Mouse (Mus musculus) C2C12 (cell line): ENCODE data around the gene Erp44. TPM values are rescaled to one million over a fixed set of nuclear protein-coding genes. Genes with fewer than 3 reads are reported as not detected.

Experiments used
- H3K27me3 ChIP-seq: one replicate; pipeline ENCODE4 v1.6.1; 2011; ENCODE audit not compliant: control insufficient read depth, insufficient read depth, insufficient read length
- H3K36me3 ChIP-seq: one replicate; pipeline ENCODE4 v1.6.1; 2011; ENCODE audit not compliant: control insufficient read depth, insufficient read depth
- H3K4me3 ChIP-seq: one replicate; pipeline ENCODE4 v1.5.1; 2011; ENCODE audit warnings: mild to moderate bottlenecking, control low read depth; ENCODE audit not compliant: poor library complexity, insufficient read depth, severe bottlenecking
- H3K79me2 ChIP-seq: one replicate; pipeline ENCODE4 v1.6.1; 2011; ENCODE audit not compliant: control insufficient read depth, insufficient read depth
- H3K79me3 ChIP-seq: one replicate; pipeline ENCODE4 v1.6.1; 2011; ENCODE audit warnings: low read depth, control low read depth
- H3ac ChIP-seq: one replicate; pipeline ENCODE3; 2011; ENCODE audit warnings: low read depth; ENCODE audit not compliant: control insufficient read depth, insufficient read length
- CEBPB ChIP-seq: IDR thresholded peaks from one replicate; pipeline ENCODE4 v1.6.1; 2011; ENCODE audit warnings: low read depth, mild to moderate bottlenecking, control low read depth, moderate library complexity
- CTCF ChIP-seq: IDR thresholded peaks from one replicate; pipeline ENCODE4 v1.5.1; 2011; ENCODE audit not compliant: control insufficient read depth, insufficient read depth, insufficient read length
- FOSL1 ChIP-seq: IDR thresholded peaks from one replicate; pipeline ENCODE4 v1.8.0; 2011; ENCODE audit warnings: mild to moderate bottlenecking, low read length; ENCODE audit not compliant: poor library complexity, insufficient read depth, severe bottlenecking
- MAX ChIP-seq: IDR thresholded peaks from one replicate; pipeline ENCODE4 v1.6.1; 2011; ENCODE audit warnings: mild to moderate bottlenecking, control low read depth
- MYOD1 ChIP-seq: IDR thresholded peaks from one replicate; pipeline ENCODE4 v1.6.1; 2011; ENCODE audit warnings: low read depth; ENCODE audit not compliant: control insufficient read depth, insufficient read length
- MYOG ChIP-seq: IDR thresholded peaks from one replicate; pipeline ENCODE4 v1.6.1; 2011; ENCODE audit not compliant: control insufficient read depth, insufficient read length; ENCODE audit errors: extremely low read depth
- USF1 ChIP-seq: IDR thresholded peaks from one replicate; pipeline ENCODE4 v1.6.1; 2011; ENCODE audit warnings: low read depth, mild to moderate bottlenecking, control low read depth, moderate library complexity
- polyA plus RNA-seq: library from polyadenylated mRNA; unstranded; fragments of >200 nt; fragmentation: generic; extraction: Trizol; gene quantifications from one replicate; pipeline ENCODE4 v1.2.1, GENCODE M21; 2012; ENCODE audit warnings: missing spikeins

Gene Erp44
- polyA plus RNA-seq, 1 experiment, result 20.2 TPM

DNA sequence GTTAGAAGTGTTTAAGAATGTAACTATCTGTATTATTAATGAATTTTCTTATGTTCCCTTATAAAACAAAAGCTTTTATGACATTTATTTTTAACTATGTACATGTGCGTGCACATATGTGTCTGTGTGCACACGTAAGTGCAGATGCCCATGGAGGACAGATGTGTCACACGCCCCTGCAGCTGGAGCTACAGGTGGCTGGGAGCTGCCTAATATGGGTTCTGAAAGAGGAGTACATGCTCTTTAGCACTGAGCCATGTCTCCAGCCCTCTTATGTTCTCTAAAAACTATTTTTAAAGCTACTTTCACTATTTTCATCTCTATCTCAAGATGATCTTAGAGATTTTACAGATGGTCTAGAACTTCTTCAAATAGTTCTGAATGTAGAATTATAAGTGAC, 21.3 kb downstream of the Erp44 start:
- Histone ChIP-seq H3K4me3 (no peak overlapping the region), H3K79me2 (peaks cover 89% of the 10 kb centered on the region), H3K79me3 (peaks cover 49% of the 10 kb centered on the region), H3ac (no peak overlapping the region), H3K27me3 (no peaks in the 10 kb centered on the region), H3K36me3 (no peaks in the 10 kb centered on the region)
- no peak for TF ChIP-seq MYOD1
- no peak for TF ChIP-seq USF1

- peaks cover 26% of the 10 kb centered on the region for H3K79me3 ChIP-seq
- no peak overlapping the region for H3ac ChIP-seq
- no peak overlapping the region for H3K4me3 ChIP-seq
- H3K36me3 ChIP-seq, result no peaks in the 10 kb centered on the region
- peaks cover 53% of the 10 kb centered on the region for H3K79me2 ChIP-seq
- TF ChIP-seq MAX (no peak), CTCF (no peak), CEBPB (no peak), USF1 (no peak), MYOD1 (no peak), MYOG (no peak), FOSL1 (no peak)
- no peaks in the 10 kb centered on the region for H3K27me3 ChIP-seq
Measured at GRCm38 (mm10) chr4:48253266-48253665, 26.1 kb downstream of the Erp44 start.

- peaks cover 3% of the 10 kb centered on the region for H3K79me3 ChIP-seq
- no peak overlapping the region for H3K4me3 ChIP-seq
- TF ChIP-seq FOSL1 (no peak), MAX (no peak), MYOG (no peak), MYOD1 (no peak), CEBPB (no peak), USF1 (no peak), CTCF (no peak)
- no peak overlapping the region for H3ac ChIP-seq
- no peaks in the 10 kb centered on the region for H3K27me3 ChIP-seq
- H3K79me2 ChIP-seq, result peaks cover 23% of the 10 kb centered on the region
- peaks cover 6% of the 10 kb centered on the region for H3K36me3 ChIP-seq
Measured at GRCm38 (mm10) chr4:48244280-48244679, 35.1 kb downstream of the Erp44 start.

DNA sequence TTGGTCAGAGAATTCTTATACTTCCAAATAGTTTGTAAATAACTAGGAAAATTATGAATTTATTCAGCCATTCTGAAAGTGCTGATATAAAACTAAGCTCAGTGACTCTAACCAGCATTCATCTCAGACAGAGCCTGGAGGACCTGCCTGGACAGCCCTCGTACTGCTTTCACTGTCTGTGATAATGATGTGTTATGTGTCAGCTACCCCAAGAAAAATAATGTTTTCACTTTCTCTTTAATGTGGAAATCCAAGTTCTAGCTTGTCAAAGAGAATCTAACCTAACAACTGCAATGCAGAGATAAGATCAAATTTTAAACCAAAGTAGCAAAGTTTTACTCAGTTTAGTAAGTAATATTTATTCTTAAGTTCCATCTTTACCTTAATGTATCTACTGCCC, 35.6 kb downstream of the Erp44 start:
- TF ChIP-seq MYOG (no peak), FOSL1 (no peak), CEBPB (no peak), USF1 (no peak), MYOD1 (no peak), CTCF (no peak), MAX (no peak)
- H3ac ChIP-seq, result no peak overlapping the region
- H3K79me2 ChIP-seq, result peaks cover 23% of the 10 kb centered on the region
- no peaks in the 10 kb centered on the region for H3K27me3 ChIP-seq
- H3K4me3 ChIP-seq, result no peak overlapping the region
- peaks cover 3% of the 10 kb centered on the region for H3K79me3 ChIP-seq
- peaks cover 6% of the 10 kb centered on the region for H3K36me3 ChIP-seq

DNA sequence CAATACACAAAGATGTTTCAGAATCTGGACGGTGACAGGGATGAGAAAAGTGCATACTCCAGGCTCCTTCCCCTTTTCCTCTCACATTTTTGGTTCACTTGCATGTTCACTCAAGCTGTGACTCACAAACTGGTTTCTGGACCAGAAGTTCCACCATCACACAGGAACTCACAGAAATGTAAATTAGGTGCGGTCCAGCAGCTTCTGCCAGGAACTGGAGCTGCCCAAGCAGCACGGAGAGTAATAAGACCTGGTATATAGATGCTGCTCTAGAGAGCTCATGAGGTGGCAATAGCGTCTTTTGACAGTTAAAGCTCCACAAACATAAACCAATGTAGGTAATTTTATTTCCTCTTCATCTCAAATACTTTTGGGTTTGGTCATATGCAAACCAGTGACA, 36.9 kb downstream of the Erp44 start:
- peaks cover 3% of the 10 kb centered on the region for H3K79me3 ChIP-seq
- H3K36me3 ChIP-seq, result peaks cover 15% of the 10 kb centered on the region
- no peak overlapping the region for H3K4me3 ChIP-seq
- no peak for TF ChIP-seq FOSL1
- no peak for TF ChIP-seq MAX
- no peaks in the 10 kb centered on the region for H3K27me3 ChIP-seq
- H3K79me2 ChIP-seq, result peaks cover 23% of the 10 kb centered on the region
- no peak overlapping the region for H3ac ChIP-seq

- no peaks in the 10 kb centered on the region for H3K79me3 ChIP-seq
- no peaks in the 10 kb centered on the region for H3K27me3 ChIP-seq
- peaks cover 5% of the 10 kb centered on the region for H3K79me2 ChIP-seq
- H3K36me3 ChIP-seq, result peaks cover 19% of the 10 kb centered on the region
- TF ChIP-seq FOSL1 (no peak), CEBPB (no peak), MYOG (no peak), MYOD1 (no peak), MAX (no peak), USF1 (no peak), CTCF (no peak)
- H3K4me3 ChIP-seq, result no peak overlapping the region
- H3ac ChIP-seq, result no peak overlapping the region
Measured at GRCm38 (mm10) chr4:48239046-48239445, 40.3 kb downstream of the Erp44 start.
